Mouse (Mus musculus): ENCODE data around the gene Fdxr.

- TF ChIP-seq POLR2A (IDR thresholded peaks at IDR 0.05; ENCODE audit: insufficient read depth, low read length): no peak
- no peak for TF ChIP-seq EP300 (IDR thresholded peaks at IDR 0.05; ENCODE audit: insufficient read depth, low read depth, low read length)
- TF ChIP-seq CTCF (IDR thresholded peaks at IDR 0.05; ENCODE audit: low read depth, low read length): no peak
Observed at GRCm38 (mm10) chr11:115272894-115273498, 3.9 kb downstream of the Fdxr start.
